Mouse (Mus musculus) hindbrain, embryonic 14.5 days (tissue): ENCODE results near the gene Exosc2. TPM values are rescaled to one million over a fixed set of nuclear protein-coding genes. Genes with fewer than 3 reads are reported as not detected.

Experiments used
- ATAC-seq: fragments of 200-750 bp; cut with Nextera tagmentation; 2 replicates; pipeline ENCODE4 v1.8.0; 2017; ENCODE audit warnings: moderate number of reproducible peaks, mild to moderate bottlenecking, moderate TSS enrichment, moderate library complexity; ENCODE audit not compliant: low FRiP score
- DNase-seq: peaks from one replicate; pipeline ENCODE4 v3.0.0-alpha.2; 2015; ENCODE audit warnings: low spot score
- H3K27ac ChIP-seq: fragments of 300-500 bp; sonication (generic); 2 replicates; pipeline ENCODE4 v1.5.1; 2014; ENCODE audit warnings: mild to moderate bottlenecking, moderate library complexity
- H3K27me3 ChIP-seq: fragments of 300-500 bp; sonication (generic); 2 replicates; pipeline ENCODE4 v1.6.1; 2014; ENCODE audit warnings: mild to moderate bottlenecking, low read length, mixed read lengths; ENCODE audit not compliant: control insufficient read depth, insufficient read depth
- H3K36me3 ChIP-seq: fragments of 300-500 bp; sonication (generic); replicated peaks from 2 replicates; pipeline ENCODE4 v1.6.1; 2014; ENCODE audit not compliant: control insufficient read depth, insufficient read depth
- H3K4me1 ChIP-seq: fragments of 300-500 bp; sonication (generic); replicated peaks from 2 replicates; pipeline ENCODE4 v1.6.1; 2014; ENCODE audit warnings: antibody characterized with exemption, low read length, mixed read lengths; ENCODE audit not compliant: control insufficient read depth, insufficient read depth
- H3K4me2 ChIP-seq: fragments of 300-500 bp; sonication (generic); replicated peaks from 2 replicates; pipeline ENCODE4 v1.6.1; 2014; ENCODE audit warnings: mild to moderate bottlenecking, moderate library complexity
- H3K4me3 ChIP-seq: fragments of 300-500 bp; sonication (generic); replicated peaks from 2 replicates; pipeline ENCODE4 v1.5.1; 2014; ENCODE audit warnings: mild to moderate bottlenecking, low read length
- H3K9ac ChIP-seq: fragments of 300-500 bp; sonication (generic); 2 replicates; pipeline ENCODE4 v1.6.1; 2014
- H3K9me3 ChIP-seq: fragments of 300-500 bp; sonication (generic); 2 replicates; pipeline ENCODE4 v1.6.1; 2016; ENCODE audit warnings: low read length; ENCODE audit not compliant: control insufficient read depth
- WGBS: fragments of 180-500 bp; shearing (Covaris S2); extraction: QIAGEN DNeasy Blood & Tissue Kit; methylation state at CpG from one replicate; pipeline ENCODE4 v1.1.7; 2014; 5-methylcytosine and 5-hydroxymethylcytosine counted together
- polyA plus RNA-seq: library from polyadenylated mRNA; unstranded; fragments of >200 nt; fragmentation: Nextera tagmentation; extraction: Ambion mirVana; gene quantifications from 2 replicates; pipeline ENCODE4 v1.2.1, GENCODE M21; 2014

Exosc2 gene
- polyA plus RNA-seq, 1 experiment from 2014 or later = 33.1 TPM

DNA sequence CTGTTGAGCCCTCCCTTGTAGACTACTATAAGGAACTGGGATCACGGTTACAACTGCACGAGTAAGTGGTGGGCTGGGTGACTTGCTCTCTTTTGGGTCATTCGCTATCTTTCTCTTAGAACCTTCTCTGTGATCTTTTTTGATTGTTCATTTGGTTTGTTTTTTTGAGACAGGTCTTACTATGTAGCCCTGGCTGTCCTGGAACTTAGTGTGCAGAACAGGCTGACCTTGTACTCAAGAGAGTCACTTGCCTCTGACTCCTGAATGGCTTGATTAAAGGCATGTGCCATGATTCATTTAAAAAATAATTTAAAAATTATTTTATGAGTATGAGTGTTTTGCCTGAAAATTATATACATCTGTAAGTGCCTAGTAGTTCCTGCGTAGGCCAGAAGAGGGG is 44.3 kb downstream of the Exosc2 start:
- H3K9ac ChIP-seq = no peak overlapping the region
- no peaks in the 10 kb centered on the region for H3K4me1 ChIP-seq
- H3K9me3 ChIP-seq = no peaks in the 10 kb centered on the region
- no peak for ATAC-seq
- H3K36me3 ChIP-seq = no peaks in the 10 kb centered on the region
- H3K27me3 ChIP-seq = no peaks in the 10 kb centered on the region
- no peak for DNase-seq
- H3K27ac ChIP-seq = no peak overlapping the region
- 95% methylated on average over 4 of the region's 4 CpGs for WGBS
- no peak overlapping the region for H3K4me2 ChIP-seq
- no peak overlapping the region for H3K4me3 ChIP-seq

DNA sequence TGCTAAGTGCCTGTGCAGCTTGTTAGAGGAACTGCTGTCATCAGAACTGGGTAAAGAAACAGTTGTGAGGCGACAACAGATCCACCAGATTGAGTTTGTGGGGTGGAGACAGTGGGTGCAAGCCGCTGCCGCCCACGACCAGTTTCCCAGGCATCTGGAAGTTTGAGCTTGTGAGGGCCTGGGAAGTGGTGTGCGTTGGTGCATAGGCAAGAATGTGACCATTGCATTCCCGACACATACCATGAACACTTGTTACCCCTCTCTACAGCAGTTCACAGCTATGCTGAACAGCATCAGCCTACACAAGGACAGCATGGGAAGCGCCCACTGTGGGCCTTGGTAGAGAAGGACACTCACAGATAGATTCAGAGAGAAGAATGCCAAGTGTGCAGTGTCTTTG is 45.5 kb downstream of the Exosc2 start:
- ATAC-seq (no peak), DNase-seq (no peak)
- Histone ChIP-seq H3K9me3 (no peaks in the 10 kb centered on the region), H3K27ac (no peak overlapping the region), H3K9ac (no peak overlapping the region), H3K36me3 (no peaks in the 10 kb centered on the region), H3K4me3 (no peak overlapping the region), H3K4me1 (no peaks in the 10 kb centered on the region), H3K4me2 (no peak overlapping the region), H3K27me3 (no peaks in the 10 kb centered on the region)
- WGBS = 87% methylated on average over 7 of the region's 7 CpGs

DNA sequence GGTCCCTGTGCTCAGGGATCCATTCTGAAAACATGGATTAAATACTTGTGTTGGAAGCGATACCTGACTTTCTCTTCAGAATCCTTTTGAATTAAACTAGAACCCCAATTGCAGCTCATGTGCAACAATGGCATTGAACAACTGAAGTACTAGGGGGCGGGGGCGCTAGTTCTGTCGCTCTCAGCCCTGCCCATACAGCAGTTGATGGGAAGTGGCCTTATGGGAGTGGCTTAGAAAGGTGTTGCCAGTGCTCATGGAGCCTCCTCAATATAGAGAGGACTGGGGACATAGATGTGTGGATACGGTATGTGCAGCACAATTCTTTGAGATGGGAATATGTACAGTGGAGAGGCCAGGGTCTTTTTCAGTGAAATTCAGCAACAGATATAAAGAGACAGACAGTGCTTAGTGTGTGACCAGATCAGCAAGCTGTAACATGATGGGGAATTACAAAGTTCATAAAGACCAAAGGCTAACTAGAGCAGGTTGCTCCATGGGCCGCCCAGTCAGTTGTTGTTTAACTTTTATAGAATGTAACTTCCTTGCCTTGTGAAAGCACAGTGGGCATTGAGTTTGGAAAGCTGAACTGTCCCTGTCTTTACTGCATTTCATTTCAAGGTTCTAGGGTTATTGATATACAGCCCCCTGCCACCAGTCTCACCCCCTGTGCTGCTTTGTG is 48.8 kb downstream of the Exosc2 start:
- WGBS = 81% methylated on average over 6 of the region's 6 CpGs
- no peak overlapping the region for H3K4me2 ChIP-seq
- no peaks in the 10 kb centered on the region for H3K9me3 ChIP-seq
- H3K27me3 ChIP-seq = no peaks in the 10 kb centered on the region
- DNase-seq (no peak), ATAC-seq (no peak)
- H3K27ac ChIP-seq = no peak overlapping the region
- no peaks in the 10 kb centered on the region for H3K4me1 ChIP-seq
- H3K4me3 ChIP-seq = no peak overlapping the region
- no peak overlapping the region for H3K9ac ChIP-seq
- H3K36me3 ChIP-seq = no peaks in the 10 kb centered on the region

DNA sequence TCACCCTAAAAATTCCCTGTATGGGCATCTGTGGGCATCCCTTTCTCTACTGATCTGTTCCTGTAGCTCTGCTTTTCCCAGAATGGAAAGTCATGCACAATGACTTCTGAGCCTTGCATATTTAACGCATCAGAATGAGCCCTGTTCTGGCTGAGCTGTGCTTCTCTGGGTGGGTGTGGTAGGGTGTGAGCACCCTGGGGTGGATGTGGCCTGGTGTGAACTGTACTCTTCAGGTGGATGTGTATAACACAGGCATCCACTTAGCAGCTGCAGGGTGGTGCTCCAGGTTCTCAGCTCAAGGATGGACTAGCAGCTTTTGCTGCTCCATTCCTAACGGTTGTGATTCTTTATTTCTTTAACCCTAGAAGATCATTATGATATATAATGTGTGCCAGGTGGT is 49.4 kb downstream of the Exosc2 start:
- WGBS = 70% methylated on average over 2 of the region's 2 CpGs
- H3K36me3 ChIP-seq = no peaks in the 10 kb centered on the region
- no peak overlapping the region for H3K4me2 ChIP-seq
- no peak for ATAC-seq
- H3K9me3 ChIP-seq = no peaks in the 10 kb centered on the region
- no peaks in the 10 kb centered on the region for H3K4me1 ChIP-seq
- no peak overlapping the region for H3K4me3 ChIP-seq
- DNase-seq = no peak
- no peak overlapping the region for H3K27ac ChIP-seq
- H3K9ac ChIP-seq = no peak overlapping the region
- no peaks in the 10 kb centered on the region for H3K27me3 ChIP-seq

DNA sequence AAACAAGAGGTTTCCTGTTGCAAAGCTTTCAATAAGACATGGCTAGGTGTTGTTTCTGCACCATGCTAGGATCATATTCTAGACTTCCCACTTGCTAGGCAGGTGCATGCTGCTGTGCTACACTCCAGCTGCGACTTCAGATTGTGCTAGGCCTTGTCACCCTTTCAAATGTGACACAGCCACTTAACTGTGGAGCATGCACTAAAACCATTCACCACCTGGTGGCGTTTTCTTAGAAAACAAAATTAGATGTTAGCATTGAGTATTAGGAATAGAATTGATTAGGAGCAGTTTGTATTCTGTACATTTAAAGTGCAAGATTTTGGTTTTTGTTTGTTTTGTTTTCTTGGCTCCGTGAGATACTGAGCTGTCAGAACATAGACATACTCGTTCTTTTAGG is 50.3 kb downstream of the Exosc2 start:
- no peak overlapping the region for H3K4me3 ChIP-seq
- no peak overlapping the region for H3K9ac ChIP-seq
- no peak for ATAC-seq
- WGBS = 65% methylated on average over 4 of the region's 4 CpGs
- no peak for DNase-seq
- H3K36me3 ChIP-seq = no peaks in the 10 kb centered on the region
- H3K4me1 ChIP-seq = no peaks in the 10 kb centered on the region
- H3K27ac ChIP-seq = no peak overlapping the region
- H3K27me3 ChIP-seq = no peaks in the 10 kb centered on the region
- H3K9me3 ChIP-seq = no peaks in the 10 kb centered on the region
- H3K4me2 ChIP-seq = no peak overlapping the region

DNA sequence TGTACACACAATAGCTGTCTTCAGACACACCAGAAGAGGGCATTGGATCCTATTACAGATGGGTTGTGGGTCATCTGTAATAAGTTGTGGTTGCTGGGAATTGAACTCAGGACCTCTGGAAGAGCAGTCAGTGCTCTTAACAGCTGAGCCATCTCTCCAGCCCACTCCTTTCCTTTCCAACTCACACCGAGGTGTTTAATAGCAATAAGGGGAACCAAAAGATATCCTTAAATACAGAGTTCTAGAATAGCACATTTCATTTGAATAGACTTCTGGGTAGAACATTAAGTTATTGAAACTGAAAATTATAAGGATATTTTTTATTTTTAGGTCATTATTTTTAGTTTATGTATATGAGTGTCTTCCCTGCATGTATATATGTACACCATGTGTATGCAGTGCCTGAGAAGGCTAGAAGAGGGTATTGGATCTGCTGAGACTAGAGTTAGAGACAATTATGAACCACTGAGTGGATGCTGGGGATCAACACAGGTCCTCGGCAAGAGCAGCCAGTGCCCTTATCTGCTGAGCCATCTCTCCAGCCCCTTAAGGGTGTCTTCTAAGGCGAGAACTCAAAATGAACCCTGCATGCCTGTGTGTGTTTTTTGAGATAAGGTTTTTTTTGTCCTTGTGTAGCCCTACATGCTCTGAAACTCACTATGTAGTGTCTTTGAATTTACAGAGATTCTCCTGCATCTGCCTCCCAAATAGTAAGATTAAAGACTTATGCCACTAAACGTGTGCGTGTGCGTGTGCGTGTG is 54.4 kb downstream of the Exosc2 start:
- no peaks in the 10 kb centered on the region for H3K9me3 ChIP-seq
- no peak overlapping the region for H3K27ac ChIP-seq
- no peak overlapping the region for H3K9ac ChIP-seq
- H3K4me3 ChIP-seq = no peak overlapping the region
- H3K4me1 ChIP-seq = 0 out of 2 replicates have a peak, but pooled peaks cover 4% of the 10 kb centered on the region
- DNase-seq (no peak), ATAC-seq (no peak)
- 95% methylated on average over 7 of the region's 7 CpGs for WGBS
- H3K27me3 ChIP-seq = no peaks in the 10 kb centered on the region
- no peak overlapping the region for H3K4me2 ChIP-seq
- no peaks in the 10 kb centered on the region for H3K36me3 ChIP-seq

DNA sequence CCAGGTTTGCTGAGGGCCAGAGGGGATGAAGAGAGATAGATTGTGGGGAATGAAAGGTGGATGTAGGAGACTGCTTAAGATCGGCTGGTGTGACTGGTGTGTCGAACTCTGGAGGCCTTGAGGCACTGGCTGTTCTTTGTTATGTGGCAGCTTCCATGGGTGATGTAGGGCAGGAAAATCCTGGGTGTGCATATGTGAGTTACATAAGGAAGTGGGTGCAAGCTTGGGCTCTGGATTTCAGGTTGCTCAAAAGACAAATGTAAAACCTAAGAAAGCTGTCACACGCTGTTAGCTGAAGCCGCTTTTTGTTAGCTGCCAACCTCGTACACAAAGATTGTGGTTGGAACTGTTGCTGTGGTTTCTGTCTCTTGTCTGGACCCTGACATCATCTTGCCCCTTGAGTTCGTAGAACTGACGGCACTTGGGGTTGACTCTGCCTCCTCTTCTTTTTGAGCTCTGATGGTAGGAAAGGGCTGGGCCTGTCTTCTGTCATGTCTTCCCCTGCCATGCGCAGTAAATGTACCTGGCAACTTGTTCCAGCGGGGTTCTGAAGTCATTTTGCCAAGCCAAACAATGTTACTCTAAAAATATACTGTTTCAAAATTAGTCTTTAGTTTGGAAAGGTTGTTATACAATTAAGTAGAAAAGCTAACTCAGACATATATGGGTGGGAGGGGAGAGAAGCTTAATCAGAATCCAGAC is 57.2 kb downstream of the Exosc2 start:
- DNase-seq = no peak
- H3K9ac ChIP-seq = no peak overlapping the region
- WGBS = 89% methylated on average over 9 of the region's 9 CpGs

DNA sequence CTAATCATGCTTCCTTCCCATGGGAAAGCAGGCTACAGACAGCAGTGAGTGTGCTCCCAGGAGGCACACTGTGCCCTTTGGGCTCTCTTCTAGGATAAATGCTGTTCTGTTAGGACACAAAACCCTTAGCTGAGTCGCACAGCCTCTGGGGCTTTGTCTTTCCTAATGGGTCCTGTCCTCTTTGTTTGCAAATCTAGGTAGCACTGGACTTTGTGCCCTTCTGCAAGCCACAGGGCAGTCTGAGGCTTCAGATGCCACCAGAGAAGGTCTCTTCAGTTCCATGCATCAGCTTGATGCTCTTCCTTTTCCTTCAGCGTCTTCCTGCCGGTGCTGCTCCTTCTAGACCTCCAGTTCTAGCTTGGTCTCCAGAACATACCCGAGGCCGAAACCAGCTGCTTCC is 60.1 kb downstream of the Exosc2 start:
- DNase-seq = no peak
- WGBS = 85% methylated on average over 5 of the region's 5 CpGs
- no peaks in the 10 kb centered on the region for H3K9me3 ChIP-seq
- no peak for ATAC-seq
- H3K4me1 ChIP-seq = 0 out of 2 replicates have a peak, but pooled peaks cover 4% of the 10 kb centered on the region
- H3K4me2 ChIP-seq = no peak overlapping the region
- H3K36me3 ChIP-seq = no peaks in the 10 kb centered on the region
- no peak overlapping the region for H3K27ac ChIP-seq
- no peaks in the 10 kb centered on the region for H3K27me3 ChIP-seq
- no peak overlapping the region for H3K9ac ChIP-seq
- no peak overlapping the region for H3K4me3 ChIP-seq

More for the DNA sequence above, 57.2 kb downstream of the Exosc2 start:
- Histone ChIP-seq H3K9me3 (no peaks in the 10 kb centered on the region), H3K27me3 (no peaks in the 10 kb centered on the region), H3K4me2 (no peak overlapping the region), H3K4me1 (0 out of 2 replicates have a peak, but pooled peaks cover 4% of the 10 kb centered on the region), H3K27ac (no peak overlapping the region), H3K36me3 (no peaks in the 10 kb centered on the region), H3K4me3 (no peak overlapping the region)
- no peak for ATAC-seq
